Mouse (Mus musculus): ENCODE data around the gene Pigu. TPM values are rescaled to one million over a fixed set of nuclear protein-coding genes. Genes with fewer than 3 reads are reported as not detected.

Pigu gene
- polyA plus RNA-seq, 1 experiment from 2014 or later, result 60.2 TPM

GRCm38 (mm10) chr2:155265526-155265925, 91.7 kb downstream of the Pigu start:
- Histone ChIP-seq H3K4me3 (ENCODE audit: low read depth, low read length) (no peak overlapping the region), H3K9me3 (replicated peaks; ENCODE audit: control insufficient read depth, low read length) (no peaks in the 10 kb centered on the region), H3K9ac (ENCODE audit: low read depth, low read length) (no peak overlapping the region), H3K4me1 (ENCODE audit: control insufficient read depth, insufficient read depth, low read length) (no peaks in the 10 kb centered on the region), H3K27ac (ENCODE audit: low read depth, low read length) (no peak overlapping the region), H3K27me3 (ENCODE audit: control insufficient read depth, insufficient read depth, low read length) (no peaks in the 10 kb centered on the region), H3K36me3 (ENCODE audit: control insufficient read depth, insufficient read depth, low read length) (no peaks in the 10 kb centered on the region), H3K4me2 (no peak overlapping the region)
- ATAC-seq (replicated peaks; ENCODE audit: insufficient number of reproducible peaks, low FRiP score, low TSS enrichment), result no peak
- WGBS (ENCODE audit: insufficient replicate concordance), result 80% methylated on average over 6 of the region's 6 CpGs

DNA sequence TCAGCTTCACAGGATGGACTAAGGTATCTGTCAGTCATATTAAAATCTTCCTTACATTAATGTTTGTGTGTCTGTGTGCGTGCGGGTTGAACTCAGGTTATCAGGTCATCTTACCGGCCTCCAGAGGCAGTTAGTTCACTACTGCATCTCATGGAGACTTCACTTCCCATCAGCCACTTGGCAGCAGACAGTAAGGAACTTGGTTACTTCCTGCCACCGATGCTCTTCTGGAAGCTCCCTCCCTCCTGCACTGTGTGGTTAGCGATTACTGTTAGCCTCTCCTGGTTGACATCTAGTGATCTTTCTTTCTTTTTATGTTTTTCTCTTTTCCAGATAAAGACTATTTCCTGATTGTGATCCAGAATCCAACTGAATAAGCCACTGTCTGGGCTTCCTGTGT, 107.6 kb downstream of the Pigu start:
- Histone ChIP-seq H3K27ac (ENCODE audit: low read depth, low read length) (no peak overlapping the region), H3K4me3 (ENCODE audit: low read depth, low read length) (no peak overlapping the region), H3K27me3 (ENCODE audit: control insufficient read depth, insufficient read depth, low read length) (no peaks in the 10 kb centered on the region), H3K9ac (ENCODE audit: low read depth, low read length) (no peak overlapping the region), H3K4me2 (no peak overlapping the region), H3K4me1 (ENCODE audit: control insufficient read depth, insufficient read depth, low read length) (peaks cover 8% of the 10 kb centered on the region; the same call in 1 of the 2 replicates), H3K9me3 (replicated peaks; ENCODE audit: control insufficient read depth, low read length) (no peaks in the 10 kb centered on the region), H3K36me3 (ENCODE audit: control insufficient read depth, insufficient read depth, low read length) (peaks cover 48% of the 10 kb centered on the region)
- ATAC-seq (replicated peaks; ENCODE audit: insufficient number of reproducible peaks, low FRiP score, low TSS enrichment), result no peak
- WGBS (ENCODE audit: insufficient replicate concordance), result 89% methylated on average over 5 of the region's 5 CpGs

DNA sequence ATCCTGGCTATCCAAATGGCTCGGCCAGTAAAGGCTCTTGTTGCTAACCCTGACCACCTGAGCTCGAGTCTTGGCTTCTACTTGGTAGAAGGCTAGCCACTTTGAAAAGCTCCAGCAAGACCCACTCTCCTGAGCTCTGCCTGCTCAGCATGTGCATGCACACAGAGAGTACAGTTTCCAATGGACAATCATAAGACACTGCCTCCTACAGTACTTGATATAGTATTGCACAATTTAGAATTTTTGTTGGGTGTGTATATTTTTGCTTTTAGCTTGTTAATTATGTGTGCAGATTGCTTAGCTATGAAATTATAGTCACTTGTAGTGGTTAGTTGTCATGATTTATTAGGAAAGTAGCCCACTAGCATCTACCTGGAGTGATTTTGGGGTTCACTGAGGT, 108.5 kb downstream of the Pigu start:
- Histone ChIP-seq H3K4me2 (no peak overlapping the region), H3K4me1 (ENCODE audit: control insufficient read depth, insufficient read depth, low read length) (peaks cover 8% of the 10 kb centered on the region; the same call in 1 of the 2 replicates), H3K36me3 (ENCODE audit: control insufficient read depth, insufficient read depth, low read length) (peaks cover 55% of the 10 kb centered on the region), H3K4me3 (ENCODE audit: low read depth, low read length) (no peak overlapping the region), H3K27ac (ENCODE audit: low read depth, low read length) (no peak overlapping the region), H3K9me3 (replicated peaks; ENCODE audit: control insufficient read depth, low read length) (no peaks in the 10 kb centered on the region), H3K9ac (ENCODE audit: low read depth, low read length) (no peak overlapping the region), H3K27me3 (ENCODE audit: control insufficient read depth, insufficient read depth, low read length) (no peaks in the 10 kb centered on the region)
- WGBS (ENCODE audit: insufficient replicate concordance), result 79% methylated on average over 2 of the region's 2 CpGs
- no peak for ATAC-seq (replicated peaks; ENCODE audit: insufficient number of reproducible peaks, low FRiP score, low TSS enrichment)

DNA sequence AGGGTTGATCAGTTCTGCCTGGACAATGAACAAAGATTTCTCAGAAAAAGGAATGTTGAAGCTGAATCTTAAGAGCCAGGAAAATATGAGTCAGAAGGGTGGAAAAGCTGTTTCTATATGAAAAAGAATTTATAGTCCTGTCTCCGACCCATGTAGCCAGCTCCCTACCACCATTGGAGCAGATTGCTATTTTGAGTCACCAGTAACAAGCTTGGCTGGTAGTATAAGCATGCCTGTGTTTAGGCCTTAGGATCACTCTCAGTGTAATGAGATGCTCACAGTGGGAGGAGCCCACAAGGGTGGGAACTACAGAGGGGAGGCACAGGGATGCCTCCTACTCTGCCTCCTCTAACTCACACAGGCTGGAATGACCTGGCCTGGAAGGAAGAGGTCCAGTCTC, 109.0 kb downstream of the Pigu start:
- Histone ChIP-seq H3K9ac (ENCODE audit: low read depth, low read length) (no peak overlapping the region), H3K27ac (ENCODE audit: low read depth, low read length) (no peak overlapping the region), H3K36me3 (ENCODE audit: control insufficient read depth, insufficient read depth, low read length) (peaks cover 57% of the 10 kb centered on the region), H3K4me3 (ENCODE audit: low read depth, low read length) (no peak overlapping the region), H3K9me3 (replicated peaks; ENCODE audit: control insufficient read depth, low read length) (no peaks in the 10 kb centered on the region), H3K27me3 (ENCODE audit: control insufficient read depth, insufficient read depth, low read length) (no peaks in the 10 kb centered on the region), H3K4me2 (no peak overlapping the region), H3K4me1 (ENCODE audit: control insufficient read depth, insufficient read depth, low read length) (peaks cover 8% of the 10 kb centered on the region; the same call in 1 of the 2 replicates)
- WGBS (ENCODE audit: insufficient replicate concordance), result 92% methylated on average over 1 of the region's 1 CpGs
- no peak for ATAC-seq (replicated peaks; ENCODE audit: insufficient number of reproducible peaks, low FRiP score, low TSS enrichment)

- H3K36me3 ChIP-seq (ENCODE audit: control insufficient read depth, insufficient read depth, low read length), result peaks cover 63% of the 10 kb centered on the region
- WGBS (ENCODE audit: insufficient replicate concordance), result 54% methylated on average over 4 of the region's 4 CpGs
- no peak overlapping the region for H3K4me3 ChIP-seq (ENCODE audit: low read depth, low read length)
- no peaks in the 10 kb centered on the region for H3K27me3 ChIP-seq (ENCODE audit: control insufficient read depth, insufficient read depth, low read length)
- H3K9ac ChIP-seq (ENCODE audit: low read depth, low read length), result 0 out of 2 replicates have a peak overlapping the region, but pooled peaks have one; percentile 4
- H3K4me2 ChIP-seq, result no peak overlapping the region
- no peak overlapping the region; the same call in 1 of the 2 replicates for H3K27ac ChIP-seq (ENCODE audit: low read depth, low read length)
- ATAC-seq (replicated peaks; ENCODE audit: insufficient number of reproducible peaks, low FRiP score, low TSS enrichment), result no peak; the same call in 1 of the 2 replicates
- peaks cover 8% of the 10 kb centered on the region; the same call in 1 of the 2 replicates for H3K4me1 ChIP-seq (ENCODE audit: control insufficient read depth, insufficient read depth, low read length)
- H3K9me3 ChIP-seq (replicated peaks; ENCODE audit: control insufficient read depth, low read length), result no peaks in the 10 kb centered on the region
These were observed 111.0 kb downstream of the Pigu start for GRCm38 (mm10) chr2:155246231-155246630.

GRCm38 (mm10) chr2:155242296-155242855, 114.9 kb downstream of the Pigu start:
- H3K4me3 ChIP-seq (ENCODE audit: low read depth, low read length), result no peak overlapping the region
- no peak overlapping the region for H3K27ac ChIP-seq (ENCODE audit: low read depth, low read length)
- no peak overlapping the region for H3K4me2 ChIP-seq
- H3K9me3 ChIP-seq (replicated peaks; ENCODE audit: control insufficient read depth, low read length), result no peaks in the 10 kb centered on the region
- no peak overlapping the region for H3K9ac ChIP-seq (ENCODE audit: low read depth, low read length)
- H3K27me3 ChIP-seq (ENCODE audit: control insufficient read depth, insufficient read depth, low read length), result no peaks in the 10 kb centered on the region
- WGBS (ENCODE audit: insufficient replicate concordance), result 78% methylated on average over 7 of the region's 7 CpGs
- H3K36me3 ChIP-seq (ENCODE audit: control insufficient read depth, insufficient read depth, low read length), result peaks cover 32% of the 10 kb centered on the region
- no peak for ATAC-seq (replicated peaks; ENCODE audit: insufficient number of reproducible peaks, low FRiP score, low TSS enrichment)
- peaks cover 15% of the 10 kb centered on the region for H3K4me1 ChIP-seq (ENCODE audit: control insufficient read depth, insufficient read depth, low read length)

- H3K4me1 ChIP-seq (ENCODE audit: control insufficient read depth, insufficient read depth, low read length), result peaks cover 13% of the 10 kb centered on the region
- peaks cover 28% of the 10 kb centered on the region for H3K36me3 ChIP-seq (ENCODE audit: control insufficient read depth, insufficient read depth, low read length)
- H3K9me3 ChIP-seq (replicated peaks; ENCODE audit: control insufficient read depth, low read length), result no peaks in the 10 kb centered on the region
- ATAC-seq (replicated peaks; ENCODE audit: insufficient number of reproducible peaks, low FRiP score, low TSS enrichment), result no peak
- 72% methylated on average over 4 of the region's 4 CpGs for WGBS (ENCODE audit: insufficient replicate concordance)
- no peaks in the 10 kb centered on the region for H3K27me3 ChIP-seq (ENCODE audit: control insufficient read depth, insufficient read depth, low read length)
- H3K4me2 ChIP-seq, result no peak overlapping the region
- no peak overlapping the region for H3K27ac ChIP-seq (ENCODE audit: low read depth, low read length)
- H3K9ac ChIP-seq (ENCODE audit: low read depth, low read length), result no peak overlapping the region
- H3K4me3 ChIP-seq (ENCODE audit: low read depth, low read length), result no peak overlapping the region
These were observed 116.3 kb downstream of the Pigu start for GRCm38 (mm10) chr2:155240915-155241314.

- Histone ChIP-seq H3K36me3 (ENCODE audit: control insufficient read depth, insufficient read depth, low read length) (peaks cover 3% of the 10 kb centered on the region; the same call in 1 of the 2 replicates), H3K4me2 (peak overlapping the region; percentile 70), H3K27ac (ENCODE audit: low read depth, low read length) (peak overlapping the region; percentile 10; the same call in 1 of the 2 replicates), H3K9me3 (replicated peaks; ENCODE audit: control insufficient read depth, low read length) (no peaks in the 10 kb centered on the region), H3K4me3 (ENCODE audit: low read depth, low read length) (peak overlapping the region; percentile 92), H3K27me3 (ENCODE audit: control insufficient read depth, insufficient read depth, low read length) (no peaks in the 10 kb centered on the region), H3K9ac (ENCODE audit: low read depth, low read length) (peak overlapping the region; percentile 96), H3K4me1 (ENCODE audit: control insufficient read depth, insufficient read depth, low read length) (peaks cover 9% of the 10 kb centered on the region)
- ATAC-seq (replicated peaks; ENCODE audit: insufficient number of reproducible peaks, low FRiP score, low TSS enrichment), result no peak
- WGBS (ENCODE audit: insufficient replicate concordance), result 23% methylated on average over 4 of the region's 4 CpGs
These were observed 120.0 kb downstream of the Pigu start for GRCm38 (mm10) chr2:155237276-155237675.

All from heart, embryonic 11.5 days (tissue).